Mouse (Mus musculus): ENCODE data around the gene Arv1.

Gene Arv1

GRCm38 (mm10) chr8:124721862-124722515, at the start of gene Arv1, which contains the start of gene Ttc13:
TSS of gene Arv1 (plus strand) at chr8:124722139.
TSS of gene Ttc13 (minus strand) at chr8:124721983.
- peak; percentile 97 for DNase-seq

DNA sequence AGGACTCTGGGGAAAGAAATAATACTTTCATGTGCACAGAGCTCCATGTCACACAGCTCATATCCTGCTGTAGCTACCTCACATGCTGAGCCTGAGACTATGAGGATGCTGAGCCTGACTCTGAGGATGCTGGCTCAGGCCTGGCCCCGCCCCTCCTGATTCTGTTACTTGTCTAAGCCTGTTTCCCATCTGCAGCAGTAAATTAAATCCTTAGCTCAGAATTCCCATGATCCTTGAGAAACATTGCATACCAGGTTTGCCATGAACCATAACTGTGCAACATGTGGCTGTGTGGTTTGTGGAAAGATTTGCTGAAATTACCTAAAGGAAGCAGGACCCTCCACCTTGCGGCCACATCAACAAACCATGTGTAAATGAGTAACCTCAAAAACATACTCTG, 49.6 kb upstream of the Arv1 start:
- no peak for DNase-seq

- DNase-seq = no peak
These were observed 45.3 kb upstream of the Arv1 start for GRCm38 (mm10) chr8:124676661-124677060.

DNA sequence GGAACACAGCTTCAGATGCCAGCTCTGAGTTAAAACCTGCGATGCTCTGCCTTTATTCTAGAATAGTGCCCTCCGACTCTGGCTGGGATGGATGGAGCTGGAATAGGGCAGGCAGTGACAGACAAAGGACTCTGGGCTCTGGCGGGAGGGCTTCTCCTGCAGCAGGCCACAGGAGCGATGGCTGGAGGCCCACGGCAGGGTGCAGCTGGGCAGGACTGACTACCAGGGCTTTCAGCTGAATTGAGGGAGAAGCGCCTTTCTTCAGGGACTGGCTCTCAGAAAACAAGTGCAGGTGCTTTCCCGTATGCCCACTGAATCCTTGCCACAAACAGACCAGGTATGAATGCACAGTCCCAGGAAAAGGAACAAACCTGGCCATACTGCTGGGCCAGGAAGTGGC, 44.9 kb upstream of the Arv1 start:
- DNase-seq = no peak

GRCm38 (mm10) chr8:124677486-124677885, 44.5 kb upstream of the Arv1 start:
- DNase-seq = peak; percentile 75

DNA sequence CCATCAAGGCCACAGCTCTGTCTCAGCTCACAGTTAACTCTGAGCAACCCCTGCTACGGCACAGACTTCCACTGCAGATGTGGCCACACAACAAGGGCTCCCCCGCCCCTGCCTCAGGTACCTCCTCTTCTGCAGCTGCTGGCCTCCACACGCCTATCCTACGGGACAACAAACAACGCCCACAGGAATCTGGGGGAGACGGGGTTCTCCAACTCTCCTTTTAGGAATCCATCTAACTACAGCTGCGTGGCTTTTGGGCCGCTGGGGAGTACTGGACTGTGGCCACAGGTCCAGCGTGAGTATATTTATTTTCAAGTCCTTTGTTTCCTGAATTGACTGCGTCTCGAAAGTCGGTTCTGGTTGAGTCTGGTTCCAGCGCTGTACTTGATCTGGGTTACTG, 43.7 kb upstream of the Arv1 start:
- no peak for DNase-seq

- no peak for DNase-seq
These were observed 40.7 kb upstream of the Arv1 start for GRCm38 (mm10) chr8:124681077-124681791.

GRCm38 (mm10) chr8:124681792-124682157, 40.2 kb upstream of the Arv1 start:
- DNase-seq = no peak

GRCm38 (mm10) chr8:124682218-124682617, 39.7 kb upstream of the Arv1 start:
- no peak for DNase-seq

- DNase-seq = no peak
These were observed 33.0 kb upstream of the Arv1 start for GRCm38 (mm10) chr8:124688899-124689298.

DNA sequence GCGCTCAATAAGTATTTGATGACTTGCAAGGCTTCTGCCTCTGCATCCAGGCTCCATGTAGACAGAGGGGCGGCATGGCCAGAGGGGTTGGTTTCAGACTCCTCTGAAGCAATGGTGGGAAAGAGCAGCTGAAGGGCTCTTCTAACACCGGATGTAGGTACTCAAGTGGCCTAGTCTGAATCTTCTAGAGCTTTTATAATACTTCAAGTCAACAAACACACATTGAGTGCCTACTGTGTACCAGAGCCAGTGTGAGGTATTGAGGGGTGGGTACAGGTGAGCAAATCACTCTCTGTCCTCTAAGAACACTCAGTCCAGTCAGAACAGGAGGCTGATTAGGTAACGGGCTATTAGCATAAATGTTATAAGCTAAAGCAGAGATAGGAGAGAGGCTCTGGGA, 30.2 kb upstream of the Arv1 start:
- DNase-seq = no peak

GRCm38 (mm10) chr8:124695424-124696100, 26.4 kb upstream of the Arv1 start:
- no peak for DNase-seq

DNA sequence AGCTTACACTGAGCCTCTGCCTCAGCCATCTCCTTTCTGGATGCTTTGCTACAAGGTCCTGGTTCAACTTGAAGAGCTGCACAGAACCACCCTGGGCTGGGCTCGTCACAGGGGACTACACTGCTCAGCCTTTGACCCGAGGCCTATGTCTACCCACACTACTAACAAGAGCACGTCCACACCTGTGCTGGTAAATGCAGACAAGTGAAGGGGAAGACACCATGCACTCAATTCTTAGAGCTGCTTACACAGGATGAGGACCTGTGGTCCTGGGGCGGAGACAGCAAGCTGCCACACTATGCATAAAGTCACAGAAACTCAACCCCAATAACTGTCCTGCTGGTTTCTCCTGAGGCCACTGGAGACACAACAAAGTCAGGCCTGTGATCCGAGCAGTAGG, 21.7 kb upstream of the Arv1 start:
- no peak for DNase-seq

GRCm38 (mm10) chr8:124701023-124701422, 20.9 kb upstream of the Arv1 start:
- no peak for DNase-seq

DNA sequence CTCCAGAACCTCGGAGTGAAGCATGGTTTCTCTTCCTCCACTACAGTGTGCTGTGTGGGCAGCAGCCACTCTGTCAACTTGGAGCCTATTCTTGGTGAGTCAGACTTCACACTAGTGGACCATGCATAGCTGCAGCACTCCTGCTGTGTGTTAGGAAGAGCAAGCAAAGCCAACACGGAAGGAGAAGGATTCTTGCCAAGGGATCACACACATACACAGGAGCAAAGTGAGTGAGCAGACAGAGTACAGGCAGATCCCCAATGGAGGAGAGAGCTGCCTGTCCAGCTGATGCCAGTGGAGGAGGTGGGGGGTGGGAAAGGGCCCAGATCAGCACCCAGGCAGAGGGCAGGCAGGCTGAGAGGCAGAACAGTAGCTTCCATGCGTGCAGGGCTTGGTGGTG, 19.8 kb upstream of the Arv1 start:
- DNase-seq = no peak

DNA sequence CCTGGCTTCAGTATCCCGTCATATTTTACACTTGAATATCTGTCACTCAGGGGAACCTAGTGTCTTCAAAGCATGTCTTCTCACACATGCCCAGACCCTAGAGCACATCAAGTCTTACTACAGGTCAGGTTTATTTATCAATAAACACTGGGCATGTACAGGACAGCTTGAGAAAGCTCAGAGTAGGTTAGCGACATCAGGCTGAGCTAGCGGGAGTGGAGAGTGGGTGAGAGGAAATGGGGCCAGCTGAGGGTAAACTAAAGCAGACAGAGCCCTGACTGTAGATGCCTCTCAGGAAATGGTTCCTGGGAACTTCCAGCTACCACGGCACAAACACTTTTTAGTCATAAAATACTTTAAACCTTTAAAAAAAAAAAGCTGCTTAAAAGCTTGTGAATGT, 18.4 kb upstream of the Arv1 start:
- DNase-seq = no peak

DNA sequence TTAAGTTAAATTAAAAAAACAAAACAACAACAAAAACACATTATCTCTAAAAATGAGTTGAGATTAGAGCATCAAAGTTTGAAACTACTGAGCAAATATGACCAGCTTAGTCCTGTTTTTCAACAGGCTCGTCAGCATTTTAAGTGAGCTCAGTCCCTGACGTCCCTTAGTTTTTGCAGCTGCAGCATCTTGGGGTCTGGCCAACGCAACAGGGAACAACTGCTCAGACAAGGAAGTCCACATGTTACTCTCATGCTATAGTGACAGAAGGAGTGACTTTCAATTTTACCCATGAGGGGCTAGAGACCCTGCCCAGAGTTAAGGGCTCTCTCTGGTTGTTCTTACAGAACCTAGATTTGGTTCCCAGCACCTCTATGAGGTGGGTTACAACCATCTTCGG, 17.6 kb upstream of the Arv1 start:
- DNase-seq = no peak

GRCm38 (mm10) chr8:124705823-124706222, 16.1 kb upstream of the Arv1 start:
- no peak for DNase-seq

DNA sequence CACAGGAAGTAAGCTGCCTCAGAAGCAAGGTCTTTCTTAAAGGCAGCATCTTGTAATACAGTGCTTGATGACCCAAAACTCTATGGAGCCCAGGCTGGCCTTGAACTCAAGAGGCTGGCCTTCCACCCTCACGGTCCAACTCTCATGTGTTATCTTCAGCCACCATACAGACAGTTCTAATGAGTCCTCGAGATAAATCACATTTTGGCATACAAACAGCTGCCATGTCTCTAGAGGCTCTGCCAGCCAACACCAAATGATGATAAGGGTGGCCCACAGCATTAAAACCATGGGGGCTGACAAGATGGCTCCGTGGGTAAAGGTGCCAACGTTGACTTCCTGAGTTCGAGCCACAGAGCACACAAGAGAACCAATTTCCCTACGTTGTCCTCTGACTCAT, 8.7 kb upstream of the Arv1 start:
- no peak for DNase-seq

DNA sequence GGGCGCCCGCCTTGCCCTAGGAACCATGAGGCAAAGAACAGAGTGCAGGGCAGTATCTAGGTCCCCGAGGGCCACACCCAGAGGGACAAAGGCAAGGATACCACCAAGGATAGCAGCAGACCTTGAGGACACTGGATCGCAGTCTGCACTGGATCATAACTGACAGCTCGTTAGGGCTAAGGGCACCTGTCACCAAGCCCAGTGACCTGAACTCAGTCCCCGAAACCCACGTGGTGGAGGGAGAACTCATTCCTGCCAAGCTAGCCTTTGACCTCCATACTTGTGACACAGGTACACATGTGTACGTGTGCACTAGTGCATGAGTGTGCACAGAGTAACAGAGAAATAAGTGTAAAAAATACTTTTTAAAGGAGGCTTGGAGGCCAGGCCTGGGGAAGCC, 6.2 kb upstream of the Arv1 start:
- no peak for DNase-seq

DNA sequence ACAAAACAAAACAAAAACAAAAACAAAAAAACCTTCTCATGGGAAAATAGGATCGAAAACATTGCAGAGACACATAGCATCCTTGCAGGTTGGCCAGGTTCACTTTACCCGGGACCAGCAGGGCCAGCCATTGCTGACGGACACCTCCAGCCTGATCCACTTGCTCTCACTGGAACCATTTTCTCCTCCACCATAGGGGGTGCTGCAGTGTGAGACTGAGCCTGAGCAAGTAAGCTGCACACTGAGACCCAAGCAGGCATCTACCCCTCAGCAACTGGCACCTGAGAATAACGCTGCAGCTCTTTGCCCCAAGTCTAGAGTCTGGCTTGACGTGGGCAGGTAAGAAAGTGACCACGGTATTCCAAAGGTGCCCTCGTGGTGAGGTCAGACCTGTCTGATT, 1.8 kb upstream of the Arv1 start:
- no peak for DNase-seq

GRCm38 (mm10) chr8:124720938-124721861, 739 bp upstream of the Arv1 start:
- DNase-seq = no peak

DNA sequence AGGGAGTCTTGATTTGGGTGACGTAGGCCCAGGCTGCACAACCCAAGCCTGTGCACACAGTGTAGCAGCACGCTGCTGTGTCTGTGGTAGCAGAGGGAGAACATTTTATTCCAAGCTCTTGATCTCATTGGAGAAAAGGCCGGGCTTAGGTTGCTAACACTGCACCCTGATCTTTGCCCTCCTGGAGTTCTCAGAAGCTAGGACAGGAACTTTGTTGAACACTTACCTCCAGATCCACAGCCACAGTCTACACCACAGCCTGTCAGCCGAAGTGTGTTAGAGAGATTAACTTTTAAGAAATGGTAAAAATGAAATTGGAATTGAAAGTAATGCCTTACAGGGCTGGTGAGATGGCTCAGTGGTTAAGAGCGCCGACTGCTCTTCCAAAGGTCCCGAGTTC, 2.4 kb downstream of the Arv1 start:
- no peak for DNase-seq

Data from kidney, adult 11 months (tissue).